Mouse (Mus musculus) stomach, embryonic 14.5 days (tissue): ENCODE results near the gene Gucy1b2. TPM values are rescaled to one million over a fixed set of nuclear protein-coding genes. Genes with fewer than 3 reads are reported as not detected.

Experiments used
- ATAC-seq: fragments of 200-750 bp; cut with Nextera tagmentation; 2 replicates; pipeline ENCODE4 v1.8.0; 2017; ENCODE audit warnings: low read depth, moderate TSS enrichment; ENCODE audit not compliant: insufficient number of reproducible peaks, insufficient read depth, low FRiP score
- H3K27ac ChIP-seq: fragments of 300-500 bp; sonication (generic); 2 replicates; pipeline ENCODE4 v1.5.1; 2014; ENCODE audit warnings: mild to moderate bottlenecking, low read length, moderate library complexity, mixed read lengths
- H3K27me3 ChIP-seq: fragments of 300-500 bp; sonication (generic); 2 replicates; pipeline ENCODE4 v1.6.1; 2014; ENCODE audit warnings: low read length, control low read depth, mixed read lengths; ENCODE audit not compliant: control insufficient read depth, insufficient read depth
- H3K36me3 ChIP-seq: fragments of 300-500 bp; sonication (generic); 2 replicates; pipeline ENCODE4 v1.6.1; 2014; ENCODE audit warnings: mild to moderate bottlenecking, control low read depth, low read length, moderate library complexity, mixed read lengths; ENCODE audit not compliant: control insufficient read depth, insufficient read depth
- H3K4me1 ChIP-seq: fragments of 300-500 bp; sonication (generic); 2 replicates; pipeline ENCODE4 v1.6.1; 2014; ENCODE audit warnings: low read length, control low read depth, mixed read lengths; ENCODE audit not compliant: control insufficient read depth, insufficient read depth
- H3K4me2 ChIP-seq: fragments of 300-500 bp; sonication (generic); replicated peaks from 2 replicates; pipeline ENCODE4 v1.6.1; 2014; ENCODE audit warnings: low read depth, low read length, control low read depth
- H3K4me3 ChIP-seq: fragments of 300-500 bp; sonication (generic); 2 replicates; pipeline ENCODE4 v1.5.1; 2014; ENCODE audit warnings: low read depth, low read length, control low read depth
- H3K9ac ChIP-seq: fragments of 300-500 bp; sonication (generic); replicated peaks from 2 replicates; pipeline ENCODE4 v1.6.1; 2014; ENCODE audit warnings: low read depth, mild to moderate bottlenecking, control low read depth, low read length, moderate library complexity, mixed read lengths
- H3K9me3 ChIP-seq: fragments of 300-500 bp; sonication (generic); 2 replicates; pipeline ENCODE4 v1.6.1; 2016; ENCODE audit warnings: low read depth, low read length, control low read depth; ENCODE audit not compliant: control insufficient read depth
- WGBS: fragments of 180-500 bp; shearing (Covaris S2); extraction: QIAGEN DNeasy Blood & Tissue Kit; methylation state at CpG from one replicate; pipeline ENCODE4 v1.1.7; 2014; 5-methylcytosine and 5-hydroxymethylcytosine counted together
- polyA plus RNA-seq: library from polyadenylated mRNA; unstranded; fragments of >200 nt; fragmentation: Nextera tagmentation; extraction: Ambion mirVana; gene quantifications from 2 replicates; pipeline ENCODE4 v1.2.1, GENCODE M21; 2014

Gene Gucy1b2
- polyA plus RNA-seq, 1 experiment from 2014 or later = not detected

GRCm38 (mm10) chr14:62454136-62454535, 2.0 kb downstream of the Gucy1b2 start:
- Histone ChIP-seq H3K36me3 (no peaks in the 10 kb centered on the region), H3K9ac (no peak overlapping the region)
- WGBS = 53% methylated on average over 3 of the region's 3 CpGs

DNA sequence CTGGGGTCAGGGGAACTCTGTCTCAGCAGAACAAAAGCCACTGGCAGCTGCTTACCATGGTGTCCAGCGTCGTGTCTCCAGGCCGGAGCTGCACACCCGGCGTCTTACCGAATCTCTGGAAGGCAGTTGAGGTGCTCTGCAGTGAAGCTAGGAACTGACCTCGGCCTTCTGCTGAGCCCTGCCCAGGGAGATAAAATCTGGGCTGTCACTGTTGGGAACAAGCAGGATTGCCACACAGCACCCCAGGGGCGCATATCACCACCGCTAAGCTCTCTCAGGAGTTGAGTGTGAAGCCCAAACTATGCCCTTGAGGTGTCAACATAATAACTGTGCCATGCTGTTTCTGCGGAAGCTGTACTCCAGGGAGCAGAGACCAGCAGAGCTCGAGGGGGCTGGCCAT, 2.8 kb downstream of the Gucy1b2 start:
- Histone ChIP-seq H3K4me1 (0 out of 2 replicates have a peak, but pooled peaks cover 4% of the 10 kb centered on the region), H3K36me3 (no peaks in the 10 kb centered on the region), H3K27me3 (no peaks in the 10 kb centered on the region), H3K9ac (no peak overlapping the region), H3K27ac (no peak overlapping the region), H3K4me2 (no peak overlapping the region), H3K4me3 (no peak overlapping the region), H3K9me3 (no peaks in the 10 kb centered on the region)
- 82% methylated on average over 11 of the region's 11 CpGs for WGBS
- ATAC-seq = no peak

More at GRCm38 (mm10) chr14:62454136-62454535, 2.0 kb downstream of the Gucy1b2 start:
- H3K9me3 ChIP-seq = no peaks in the 10 kb centered on the region
- no peak overlapping the region for H3K27ac ChIP-seq
- H3K4me3 ChIP-seq = no peak overlapping the region
- H3K4me1 ChIP-seq = 0 out of 2 replicates have a peak, but pooled peaks cover 4% of the 10 kb centered on the region
- H3K4me2 ChIP-seq = no peak overlapping the region
- no peaks in the 10 kb centered on the region for H3K27me3 ChIP-seq
- no peak for ATAC-seq

GRCm38 (mm10) chr14:62450706-62451105, 5.4 kb downstream of the Gucy1b2 start:
- Histone ChIP-seq H3K4me2 (no peak overlapping the region), H3K9me3 (no peaks in the 10 kb centered on the region), H3K27ac (no peak overlapping the region), H3K9ac (no peak overlapping the region), H3K4me1 (0 out of 2 replicates have a peak, but pooled peaks cover 4% of the 10 kb centered on the region), H3K27me3 (no peaks in the 10 kb centered on the region), H3K36me3 (no peaks in the 10 kb centered on the region), H3K4me3 (no peak overlapping the region)
- ATAC-seq = no peak
- WGBS = 96% methylated on average over 1 of the region's 1 CpGs

GRCm38 (mm10) chr14:62447214-62447548, 8.9 kb downstream of the Gucy1b2 start:
- H3K4me1 ChIP-seq = no peaks in the 10 kb centered on the region
- WGBS = 60% methylated on average over 3 of the region's 3 CpGs
- no peak overlapping the region for H3K27ac ChIP-seq
- no peaks in the 10 kb centered on the region for H3K27me3 ChIP-seq
- no peaks in the 10 kb centered on the region for H3K9me3 ChIP-seq
- no peak overlapping the region for H3K4me3 ChIP-seq
- no peak overlapping the region for H3K4me2 ChIP-seq
- no peak overlapping the region for H3K9ac ChIP-seq
- H3K36me3 ChIP-seq = no peaks in the 10 kb centered on the region
- ATAC-seq = peak; percentile 67; the same call in 1 of the 2 replicates

DNA sequence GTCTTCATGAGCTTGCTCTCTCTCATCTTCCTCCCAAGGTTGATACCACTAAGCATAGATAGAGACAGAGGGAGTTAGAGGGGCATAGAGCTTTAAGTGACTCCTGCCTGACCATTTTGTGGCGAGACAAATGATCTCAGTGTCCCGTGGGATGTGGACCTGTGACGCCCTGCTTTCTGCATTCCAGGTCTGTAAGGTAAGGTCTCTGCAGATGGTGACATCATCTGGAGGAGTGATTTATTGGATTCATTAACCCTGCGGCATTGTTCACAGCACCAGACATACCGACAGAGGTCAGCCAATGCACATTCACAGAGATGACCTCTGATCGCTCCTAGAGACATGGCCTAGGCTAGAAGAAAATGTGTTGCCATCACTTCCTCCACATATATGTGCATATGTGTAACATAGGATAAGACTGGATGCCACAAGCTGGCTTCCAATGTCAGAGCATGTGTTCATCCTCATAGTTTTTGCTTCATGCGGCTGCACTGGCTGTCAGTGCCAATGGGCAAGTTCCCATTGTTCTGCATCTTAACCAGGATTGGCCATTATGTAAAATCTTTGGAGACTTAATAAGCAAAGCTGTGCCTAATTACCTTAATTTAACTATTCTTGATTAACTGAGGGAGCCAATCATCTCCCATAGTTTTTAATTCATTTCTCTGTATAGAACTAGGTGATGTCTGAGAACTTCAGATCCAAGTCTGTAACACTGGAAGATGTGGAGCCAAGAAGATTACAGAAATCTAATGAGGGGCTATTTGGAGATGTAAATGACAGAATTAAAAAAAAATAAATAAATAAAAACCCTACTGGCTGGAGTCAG, 9.5 kb downstream of the Gucy1b2 start:
- no peaks in the 10 kb centered on the region for H3K27me3 ChIP-seq
- no peaks in the 10 kb centered on the region for H3K9me3 ChIP-seq
- ATAC-seq = no peak
- no peaks in the 10 kb centered on the region for H3K36me3 ChIP-seq
- H3K4me3 ChIP-seq = no peak overlapping the region
- no peak overlapping the region for H3K9ac ChIP-seq
- H3K4me2 ChIP-seq = no peak overlapping the region
- WGBS = 45% methylated on average over 7 of the region's 7 CpGs
- no peak overlapping the region for H3K27ac ChIP-seq
- no peaks in the 10 kb centered on the region for H3K4me1 ChIP-seq

DNA sequence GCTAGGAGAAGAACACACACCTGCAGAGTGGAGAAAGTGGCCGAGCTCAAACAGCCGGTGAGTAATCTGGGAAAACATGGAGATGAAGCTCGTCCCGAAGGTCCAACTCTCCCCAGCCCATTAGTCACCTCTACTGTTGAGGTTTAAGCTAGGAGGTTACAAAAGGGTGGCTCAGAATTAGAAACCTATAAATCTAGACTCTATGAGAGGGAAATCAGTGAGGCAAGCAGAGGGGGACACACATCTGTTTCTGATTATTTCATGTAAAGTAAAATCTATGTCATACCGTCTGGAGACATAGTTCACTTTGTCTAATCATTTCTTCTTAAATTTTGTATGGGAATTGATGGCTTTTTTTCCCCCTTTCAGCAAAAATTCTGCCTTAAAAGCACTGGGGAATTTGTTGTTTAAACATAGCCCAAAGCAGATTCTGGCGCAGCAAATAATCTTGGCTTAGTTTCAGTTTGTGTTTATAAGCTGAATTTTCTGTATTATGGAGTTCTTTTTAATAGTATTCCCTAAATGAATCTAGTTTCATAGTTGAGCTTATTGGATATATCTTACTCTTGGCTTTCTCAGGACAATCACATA, 12.2 kb downstream of the Gucy1b2 start:
- H3K4me2 ChIP-seq = no peak overlapping the region
- 47% methylated on average over 6 of the region's 6 CpGs for WGBS
- ATAC-seq = no peak
- no peak overlapping the region for H3K4me3 ChIP-seq
- H3K4me1 ChIP-seq = no peaks in the 10 kb centered on the region
- H3K9me3 ChIP-seq = no peaks in the 10 kb centered on the region
- no peaks in the 10 kb centered on the region for H3K36me3 ChIP-seq
- no peak overlapping the region for H3K9ac ChIP-seq
- H3K27ac ChIP-seq = no peak overlapping the region
- H3K27me3 ChIP-seq = no peaks in the 10 kb centered on the region

- Histone ChIP-seq H3K4me2 (no peak overlapping the region), H3K27me3 (no peaks in the 10 kb centered on the region), H3K27ac (no peak overlapping the region), H3K9me3 (no peaks in the 10 kb centered on the region), H3K4me3 (no peak overlapping the region), H3K4me1 (no peaks in the 10 kb centered on the region), H3K36me3 (no peaks in the 10 kb centered on the region), H3K9ac (no peak overlapping the region)
- no peak for ATAC-seq
- WGBS = 69% methylated on average over 1 of the region's 1 CpGs
Measured at GRCm38 (mm10) chr14:62442971-62443370, 13.1 kb downstream of the Gucy1b2 start.

DNA sequence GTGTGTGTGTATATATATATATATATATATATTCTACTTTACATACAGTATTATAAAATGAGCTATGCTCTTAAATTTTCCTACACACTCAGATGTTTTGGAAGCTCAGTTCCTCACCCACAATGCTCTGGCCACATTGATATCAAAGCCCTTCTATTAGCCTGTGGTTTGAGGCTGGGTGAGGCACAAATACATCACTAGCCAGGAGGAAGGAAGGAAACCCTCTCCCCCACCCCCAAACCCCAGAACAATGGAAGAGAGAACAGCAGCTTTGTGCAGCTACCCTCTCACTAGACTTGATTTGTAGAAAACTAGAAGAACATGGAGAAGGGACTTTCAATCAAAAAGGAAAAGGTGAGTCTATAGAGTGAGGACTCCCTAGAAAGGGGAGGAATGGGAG, 16.1 kb downstream of the Gucy1b2 start:
- Histone ChIP-seq H3K4me2 (no peak overlapping the region), H3K4me3 (no peak overlapping the region), H3K36me3 (no peaks in the 10 kb centered on the region), H3K27me3 (no peaks in the 10 kb centered on the region), H3K9ac (no peak overlapping the region), H3K27ac (no peak overlapping the region), H3K4me1 (no peaks in the 10 kb centered on the region), H3K9me3 (no peaks in the 10 kb centered on the region)
- ATAC-seq = no peak
